Mouse (Mus musculus): Measurements from ENCODE around the gene Caps2.
"Not testable (repeated sequence)": the region's sequence is repeated elsewhere in the genome, so short reads cannot be mapped to it uniquely, and the experiment has no call there.

Gene Caps2

GRCm38 (mm10) chr10:112163168-112163766 lies at the start of gene Caps2:
TSS of gene Caps2 (plus strand) at chr10:112163621.
- DNase-seq (ENCODE audit: low read depth, low spot score), result peak; percentile 59

DNA sequence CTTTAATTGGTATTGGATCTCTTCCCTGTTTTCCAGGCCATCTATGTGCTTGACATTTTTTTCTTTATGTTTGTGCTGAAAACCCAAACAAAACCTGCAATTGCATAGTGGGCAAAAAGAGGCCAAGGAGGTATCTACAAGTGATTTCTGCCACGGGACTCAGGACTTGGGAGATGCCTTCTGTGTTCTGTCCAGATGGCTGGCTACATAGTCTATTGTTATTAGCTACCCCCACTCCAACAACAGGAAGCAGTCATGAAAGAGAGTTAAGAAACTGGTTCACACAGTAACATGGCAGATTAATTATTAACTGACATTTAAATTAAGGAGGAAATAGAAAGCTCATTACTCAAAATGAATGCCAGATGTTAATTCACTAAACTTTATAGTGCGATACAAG lies 38.3 kb upstream of the Caps2 start:
- DNase-seq (ENCODE audit: low read depth, low spot score), result not testable (repeated sequence)

DNA sequence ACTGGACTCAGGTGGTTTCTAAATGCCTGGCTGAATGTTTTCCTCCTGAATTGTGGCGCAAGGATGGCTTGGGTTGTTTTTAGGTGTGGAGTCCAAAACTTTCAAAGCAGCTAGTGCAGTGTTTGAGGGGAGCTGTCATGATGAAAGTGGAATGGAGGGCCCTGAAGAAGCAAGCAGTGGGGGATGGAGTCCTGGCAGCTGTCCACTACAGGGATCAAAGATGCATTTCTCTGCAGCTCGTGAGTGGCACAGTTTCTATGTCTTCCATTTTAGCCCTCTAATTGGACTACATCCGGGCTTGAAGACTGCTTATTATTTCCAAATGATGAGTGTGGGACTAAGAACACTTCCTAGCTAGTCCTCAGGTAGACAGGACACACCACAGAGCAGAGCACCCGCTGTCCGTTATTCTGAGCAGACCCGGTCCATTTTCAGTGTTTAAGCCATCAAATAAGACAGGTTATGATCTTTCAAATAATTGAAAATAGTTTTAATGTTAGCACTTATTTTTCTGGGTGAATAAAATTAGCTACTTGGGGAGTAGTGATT lies 35.7 kb upstream of the Caps2 start:
- DNase-seq (ENCODE audit: low read depth, low spot score), result not testable (repeated sequence)

- no peak for DNase-seq (ENCODE audit: low read depth, low spot score)
Measured at GRCm38 (mm10) chr10:112132194-112132593, 31.2 kb upstream of the Caps2 start.

GRCm38 (mm10) chr10:112138050-112138870 lies 25.2 kb upstream of the Caps2 start:
- DNase-seq (ENCODE audit: low read depth, low spot score), result peak; percentile 81

DNA sequence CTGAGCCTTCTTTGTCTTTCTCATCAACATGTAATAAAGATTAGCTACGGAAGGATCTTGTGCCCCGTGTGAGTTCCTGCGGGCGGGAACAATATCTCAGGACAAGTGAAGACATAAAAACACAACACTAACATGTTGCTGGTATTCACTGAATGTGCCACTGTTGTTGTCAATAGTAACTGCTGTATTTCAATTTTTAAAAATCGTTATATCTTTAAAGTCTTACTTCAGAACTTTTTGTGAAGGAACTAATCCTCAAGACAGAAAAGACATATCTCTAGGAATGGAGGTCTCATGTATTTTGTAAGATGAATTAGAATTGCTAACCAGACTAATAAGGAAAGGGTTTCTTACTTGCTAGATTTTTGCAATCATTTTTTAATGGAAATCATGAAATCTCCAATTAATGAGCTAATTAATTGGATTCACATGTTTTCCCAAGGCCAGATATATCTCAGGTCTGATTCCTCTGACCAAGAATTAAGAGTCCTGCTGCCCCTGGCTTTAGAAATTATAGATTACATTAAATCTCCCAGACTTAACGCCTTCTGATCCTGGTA lies 24.5 kb upstream of the Caps2 start:
- no peak for DNase-seq (ENCODE audit: low read depth, low spot score)

GRCm38 (mm10) chr10:112139834-112140233 lies 23.6 kb upstream of the Caps2 start:
- DNase-seq (ENCODE audit: low read depth, low spot score), result no peak

DNA sequence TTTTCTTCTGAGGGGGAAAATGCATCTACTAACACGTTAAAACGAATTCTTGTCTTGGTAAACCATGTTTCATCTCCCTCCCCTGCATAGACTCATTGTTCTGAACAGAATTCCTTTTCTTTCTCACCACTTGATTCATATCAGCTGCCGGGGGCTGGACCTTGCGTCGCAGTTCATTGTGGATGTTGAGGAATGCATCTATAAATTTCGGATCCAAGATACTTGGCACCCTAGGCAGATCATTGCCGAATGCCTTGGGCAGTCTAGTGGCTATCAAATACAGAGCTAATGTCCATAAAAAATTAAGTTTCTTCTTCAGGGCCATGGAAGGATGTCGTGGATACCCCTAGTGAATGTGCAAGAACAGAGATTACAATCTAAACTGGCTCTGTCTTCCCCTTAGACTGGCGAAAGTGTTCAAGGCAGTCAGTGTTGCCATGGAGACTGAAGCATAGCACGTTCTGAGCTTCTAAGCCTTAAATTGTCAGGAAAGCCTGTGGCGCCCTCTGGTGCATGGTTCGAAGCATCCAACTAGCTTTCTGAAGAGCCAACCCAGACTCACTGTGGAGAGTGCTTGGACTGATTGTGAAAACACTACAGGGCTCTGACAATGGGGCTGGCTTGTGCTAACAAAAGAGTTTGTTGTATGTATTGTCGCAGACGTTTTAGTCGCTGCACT lies 3.4 kb upstream of the Caps2 start, which contains the start of gene Glipr1l3:
Gene Glipr1l3, minus strand, starts transcription at position 446 of the 679 bp plus-strand sequence.
- DNase-seq (ENCODE audit: low read depth, low spot score), result peak; percentile 93

GRCm38 (mm10) chr10:112177027-112177426 lies 13.6 kb downstream of the Caps2 start:
- DNase-seq (ENCODE audit: low read depth, low spot score), result not testable (repeated sequence)

DNA sequence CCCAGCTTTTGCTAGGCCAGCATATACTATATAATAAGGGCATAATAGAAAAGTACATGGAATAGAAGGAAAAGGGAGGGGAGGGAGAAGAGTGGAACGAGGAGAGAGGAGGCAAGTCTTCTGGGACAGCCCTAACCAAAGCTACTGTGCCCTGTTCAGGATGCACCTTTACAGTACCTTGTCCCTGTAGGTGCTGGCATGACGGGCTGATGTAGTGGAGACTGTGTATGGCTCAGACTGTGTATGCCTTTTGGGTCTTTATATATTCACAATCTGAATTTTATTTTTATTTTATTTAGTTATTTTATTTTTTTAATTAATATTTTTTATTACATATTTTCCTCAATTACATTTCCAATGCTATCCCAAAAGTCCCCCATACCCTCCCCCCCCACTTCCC lies 30.5 kb downstream of the Caps2 start:
- not testable (repeated sequence) for DNase-seq (ENCODE audit: low read depth, low spot score)

DNA sequence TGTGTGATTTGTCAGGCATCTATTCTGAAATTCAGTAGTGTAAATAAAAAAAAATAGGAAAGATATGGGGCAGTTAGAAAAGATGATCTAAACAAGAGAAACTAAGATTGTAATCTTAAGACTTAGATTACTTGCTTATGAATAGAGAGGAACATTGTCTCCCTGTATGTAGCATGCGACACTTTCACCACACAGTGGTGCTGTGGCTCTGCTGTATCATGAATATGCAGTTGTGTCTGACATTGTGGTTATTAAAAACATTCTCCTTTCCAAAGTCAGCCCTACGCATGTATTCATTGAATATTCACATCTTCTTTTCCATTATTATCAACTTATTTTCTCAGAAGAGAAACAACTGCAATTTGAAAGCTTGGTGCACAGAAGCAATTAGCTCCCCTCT lies 40.0 kb downstream of the Caps2 start:
- DNase-seq (ENCODE audit: low read depth, low spot score), result peak; percentile 8

DNA sequence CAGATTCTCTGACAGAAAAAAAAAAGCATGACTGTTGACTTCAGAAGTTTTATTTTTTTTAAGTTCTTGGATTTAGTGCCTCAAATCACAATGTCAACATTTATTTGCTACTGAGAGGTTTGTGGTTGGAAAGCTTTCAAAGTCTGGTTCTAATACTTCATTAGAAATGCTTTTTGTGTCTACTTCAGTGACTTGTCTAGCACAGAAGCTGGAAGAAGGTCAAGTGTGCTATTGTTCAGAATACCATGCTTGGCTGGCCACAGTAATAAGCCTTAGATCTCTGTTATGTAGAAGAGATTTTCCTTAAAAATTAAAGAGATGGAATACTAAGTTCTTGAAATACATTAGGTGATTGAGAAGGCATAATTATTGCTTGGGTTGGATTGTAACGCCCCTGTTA lies 63.7 kb downstream of the Caps2 start:
- no peak for DNase-seq (ENCODE audit: low read depth, low spot score)

GRCm38 (mm10) chr10:112229091-112229843 lies 65.8 kb downstream of the Caps2 start:
- peak; percentile 87 for DNase-seq (ENCODE audit: low read depth, low spot score)

DNA sequence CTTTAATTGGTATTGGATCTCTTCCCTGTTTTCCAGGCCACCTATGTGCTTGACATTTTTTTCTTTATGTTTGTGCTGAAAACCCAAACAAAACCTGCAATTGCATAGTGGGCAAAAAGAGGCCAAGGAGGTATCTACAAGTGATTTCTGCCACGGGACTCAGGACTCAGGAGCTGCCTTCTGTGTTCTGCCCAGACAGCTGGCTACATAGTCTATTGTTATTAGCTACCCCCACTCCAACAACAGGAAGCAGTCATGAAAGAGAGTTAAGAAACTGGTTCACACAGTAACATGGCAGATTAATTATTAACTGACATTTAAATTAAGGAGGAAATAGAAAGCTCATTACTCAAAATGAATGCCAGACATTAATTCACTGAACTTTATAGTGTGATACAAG lies 69.3 kb downstream of the Caps2 start:
- not testable (repeated sequence) for DNase-seq (ENCODE audit: low read depth, low spot score)

DNA sequence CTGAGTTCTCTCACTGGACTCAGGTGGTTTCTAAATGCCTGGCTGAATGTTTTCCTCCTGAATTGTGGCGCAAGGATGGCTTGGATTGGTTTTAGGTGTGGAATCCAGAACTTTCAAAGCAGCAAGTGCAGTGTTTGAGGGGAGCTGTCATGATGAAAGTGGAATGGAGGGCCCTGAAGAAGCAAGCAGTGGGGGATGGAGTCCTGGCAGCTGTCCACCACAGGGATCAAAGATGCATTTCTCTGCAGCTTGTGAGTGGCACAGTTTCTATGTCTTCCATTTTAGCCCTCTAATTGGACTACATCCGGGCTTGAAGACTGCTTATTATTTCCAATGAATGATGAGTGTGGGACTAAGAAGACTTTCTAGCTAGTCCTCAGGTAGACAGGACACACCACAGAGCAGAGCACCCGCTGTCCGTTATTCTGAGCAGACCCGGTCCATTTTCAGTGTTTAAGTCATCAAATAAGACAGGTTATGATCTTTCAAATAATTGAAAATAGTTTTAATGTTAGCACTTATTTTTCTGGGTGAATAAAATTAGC lies 72.0 kb downstream of the Caps2 start:
- not testable (repeated sequence) for DNase-seq (ENCODE audit: low read depth, low spot score)

DNA sequence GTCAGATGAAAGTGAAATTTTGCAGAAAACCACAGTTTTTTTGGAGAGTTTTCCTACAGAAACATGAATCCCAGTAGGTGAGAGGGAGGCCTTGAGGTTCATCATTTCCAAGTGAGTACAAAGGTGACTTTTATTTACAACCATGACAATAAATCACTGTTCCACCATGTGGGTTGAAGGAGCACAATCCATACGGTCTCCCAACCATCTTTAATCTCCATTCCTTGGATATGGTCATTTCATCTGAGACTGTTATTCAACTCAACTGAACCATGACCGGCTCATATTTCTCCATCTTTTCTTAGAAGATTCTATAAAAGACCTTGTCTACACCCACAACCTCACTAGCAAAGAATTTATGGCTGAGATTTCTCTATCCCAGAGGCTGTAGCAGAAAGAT lies 84.9 kb downstream of the Caps2 start:
- DNase-seq (ENCODE audit: low read depth, low spot score), result no peak

GRCm38 (mm10) chr10:112263467-112263866 lies 100.0 kb downstream of the Caps2 start:
- DNase-seq (ENCODE audit: low read depth, low spot score), result no peak

Measured in ES-CJ7 (cell line).